Mouse (Mus musculus) CH12.LX (cell line): ENCODE measurements around the gene Ndufa8. TPM values are rescaled to one million over a fixed set of nuclear protein-coding genes. Genes with fewer than 3 reads are reported as not detected.

Experiments
- DNase-seq: peaks from one replicate; pipeline ENCODE4 v3.0.0-alpha.2; 2013; ENCODE audit errors: extremely low read depth
- H3K27ac ChIP-seq: 2 replicates; pipeline ENCODE4 v1.5.1; 2012; ENCODE audit warnings: low read depth, mild to moderate bottlenecking, control low read depth, moderate library complexity; ENCODE audit not compliant: insufficient read depth
- H3K27me3 ChIP-seq: replicated peaks from 2 replicates; pipeline ENCODE3; 2012; ENCODE audit warnings: inconsistent platforms
- H3K36me3 ChIP-seq, 2 experiments: replicated peaks in 1 of 2; 2 replicates each; pipeline versions ENCODE3 to v1.6.1; 2012; ENCODE audit warnings: inconsistent platforms in 1 of 2, low read length in 1 of 2, mild to moderate bottlenecking in 1 of 2, mixed read lengths in 1 of 2, moderate library complexity in 1 of 2; ENCODE audit not compliant: control insufficient read depth in 1 of 2, insufficient read depth in 1 of 2
- H3K4me1 ChIP-seq, 2 experiments: 2 replicates each; pipeline ENCODE4 v1.6.1; 2012; ENCODE audit warnings: inconsistent platforms in 1 of 2, moderate library complexity in 1 of 2; ENCODE audit not compliant: insufficient read depth in 2 of 2, control insufficient read depth in 1 of 2
- H3K4me2 ChIP-seq: 2 replicates; pipeline ENCODE4 v1.6.1; 2012; ENCODE audit warnings: low read depth, mild to moderate bottlenecking, control low read depth; ENCODE audit not compliant: poor library complexity, insufficient read depth, severe bottlenecking
- H3K4me3 ChIP-seq, 3 experiments: fragments of 150-350 bp in 1 of 3; sonication (generic) in 1 of 3; replicated peaks in 1 of 3; 2 replicates each; pipeline versions ENCODE3 to v1.5.1; 2011 to 2012; ENCODE audit warnings: low read depth in 2 of 3, low read length in 2 of 3, mild to moderate bottlenecking in 2 of 3, moderate library complexity in 2 of 3, control low read depth in 1 of 3, improper control_type of control experiment in 1 of 3, inconsistent platforms in 1 of 3, mixed read lengths in 1 of 3; ENCODE audit not compliant: poor library complexity in 1 of 3
- H3K79me2 ChIP-seq: replicated peaks from 2 replicates; pipeline ENCODE4 v1.6.1; 2012; ENCODE audit warnings: mild to moderate bottlenecking, moderate library complexity; ENCODE audit not compliant: control insufficient read depth, poor library complexity, insufficient read depth, severe bottlenecking; ENCODE audit errors: extremely low read depth
- H3K9ac ChIP-seq: 2 replicates; pipeline ENCODE4 v1.6.1; 2012; ENCODE audit warnings: low read depth, mild to moderate bottlenecking, control low read depth, moderate library complexity; ENCODE audit not compliant: insufficient read depth
- H3K9me3 ChIP-seq: replicated peaks from 2 replicates; pipeline ENCODE3; 2012; ENCODE audit warnings: low read length, inconsistent platforms, mixed read lengths
- CHD2 ChIP-seq: IDR thresholded peaks from 2 replicates; pipeline ENCODE4 v1.6.1; 2011; ENCODE audit warnings: low read length, improper control_type of control experiment
- ELF1 ChIP-seq: IDR thresholded peaks from 2 replicates; pipeline ENCODE4 v1.6.1; 2014; ENCODE audit warnings: low read depth, mild to moderate bottlenecking, inconsistent platforms, low read length, improper control_type of control experiment
- EP300 ChIP-seq: IDR thresholded peaks from 2 replicates; pipeline ENCODE4 v1.6.1; 2011; ENCODE audit warnings: low read length, improper control_type of control experiment
- ETS1 ChIP-seq: conservative IDR thresholded peaks from 2 replicates; pipeline ENCODE4 v1.6.1; 2012; ENCODE audit warnings: low read depth, mild to moderate bottlenecking, inconsistent platforms, low read length, improper control_type of control experiment, moderate library complexity
- GABPA ChIP-seq: IDR thresholded peaks from 2 replicates; pipeline ENCODE4 v1.6.1; 2012; ENCODE audit warnings: low read depth, low read length, improper control_type of control experiment, inconsistent platforms; ENCODE audit not compliant: insufficient replicate concordance
- IRF4 ChIP-seq: IDR thresholded peaks from 2 replicates; pipeline ENCODE4 v1.6.1; 2014; ENCODE audit warnings: low read depth, mild to moderate bottlenecking, inconsistent platforms, low read length, improper control_type of control experiment
- JUN ChIP-seq: IDR thresholded peaks from 2 replicates; pipeline ENCODE4 v1.6.1; 2011; ENCODE audit warnings: low read depth, mild to moderate bottlenecking, low read length, improper control_type of control experiment, moderate library complexity; ENCODE audit not compliant: insufficient read depth
- JUND ChIP-seq: conservative IDR thresholded peaks from 2 replicates; pipeline ENCODE4 v1.6.1; 2011; ENCODE audit warnings: low read depth, low read length, improper control_type of control experiment
- KAT2A ChIP-seq: IDR thresholded peaks from 2 replicates; pipeline ENCODE4 v1.6.1; 2012; ENCODE audit warnings: low read length, improper control_type of control experiment, inconsistent platforms; ENCODE audit not compliant: insufficient replicate concordance
- MAX ChIP-seq: IDR thresholded peaks from 2 replicates; pipeline ENCODE4 v1.6.1; 2011; ENCODE audit warnings: low read length, improper control_type of control experiment
- MYC ChIP-seq: IDR thresholded peaks from 2 replicates; pipeline ENCODE4 v1.6.1; 2011; ENCODE audit warnings: low read depth, mild to moderate bottlenecking, improper control_type of control experiment, low read length
- NELFE ChIP-seq: IDR thresholded peaks from 2 replicates; pipeline ENCODE4 v1.6.1; 2011; ENCODE audit warnings: low read depth, low read length, improper control_type of control experiment
- PAX5 ChIP-seq: IDR thresholded peaks from 2 replicates; pipeline ENCODE4 v1.6.1; 2012; ENCODE audit warnings: low read length, inconsistent platforms, mixed read lengths
- POLR2A ChIP-seq: IDR thresholded peaks from 2 replicates; pipeline ENCODE4 v1.6.1; 2011; ENCODE audit warnings: low read depth, mild to moderate bottlenecking, improper control_type of control experiment, low read length
- POLR2AphosphoS2 ChIP-seq: IDR thresholded peaks from 2 replicates; pipeline ENCODE4 v1.6.1; 2011; ENCODE audit warnings: low read depth, low read length, improper control_type of control experiment
- RCOR1 ChIP-seq: conservative IDR thresholded peaks from 2 replicates; pipeline ENCODE4 v1.6.1; 2012; ENCODE audit warnings: low read depth, mild to moderate bottlenecking, inconsistent platforms, low read length, improper control_type of control experiment
- SMC3 ChIP-seq: IDR thresholded peaks from 2 replicates; pipeline ENCODE4 v1.6.1; 2011; ENCODE audit warnings: low read depth, low read length, improper control_type of control experiment
- TBP ChIP-seq: conservative IDR thresholded peaks from 2 replicates; pipeline ENCODE4 v1.6.1; 2011; ENCODE audit warnings: low read depth, low read length, improper control_type of control experiment
- TCF12 ChIP-seq: IDR thresholded peaks from 2 replicates; pipeline ENCODE4 v1.6.1; 2014; ENCODE audit warnings: low read depth, mild to moderate bottlenecking, inconsistent platforms, low read length, improper control_type of control experiment
- USF1 ChIP-seq: IDR thresholded peaks from 2 replicates; pipeline ENCODE4 v1.6.1; 2014; ENCODE audit warnings: low read depth, mild to moderate bottlenecking, inconsistent platforms, low read length, improper control_type of control experiment
- ZKSCAN1 ChIP-seq: IDR thresholded peaks from 2 replicates; pipeline ENCODE4 v1.6.1; 2012; ENCODE audit warnings: low read depth, inconsistent platforms, low read length, improper control_type of control experiment, borderline replicate concordance
- ZNF384 ChIP-seq: IDR thresholded peaks from 2 replicates; pipeline ENCODE4 v1.6.1; 2012; ENCODE audit warnings: low read depth, low read length, improper control_type of control experiment, inconsistent platforms
- dilution Hi-C: fragments of 300-500 bp; cut with MboI; formaldehyde crosslinking; loops from 2 replicates; pipeline ENCODE4 v1.14.3; 2020; ENCODE audit warnings: low sequenced_read_pairs; ENCODE audit not compliant: extremely low pct_unique_long_range_greater_than_20kb, extremely low pct_ligation_motif_present
- in situ Hi-C: fragments of 300-500 bp; cut with MboI; formaldehyde crosslinking; loops from 3 replicates; pipeline ENCODE4 v1.14.3; 2019; ENCODE audit warnings: low sequenced_read_pairs, low pct_ligation_motif_present, low pct_unique_long_range_greater_than_20kb, mixed read lengths
- polyA plus RNA-seq: library from polyadenylated mRNA; unstranded; fragments of >175 nt; gene quantifications from 2 replicates; pipeline ENCODE4 v1.2.1, GENCODE M21; 2012; ENCODE audit warnings: low read depth; ENCODE audit not compliant: insufficient read length
- total RNA-seq, 2 experiments: library from RNA; depleted of rRNA; stranded (reverse); fragments of 300-350 nt in 1 of 2; fragments of >200 nt in 1 of 2; gene quantifications; 2 replicates each; pipeline ENCODE4 v1.2.3; 2012 to 2014

The Ndufa8 gene
- total and polyA plus RNA-seq, 3 experiments = 111 to 179 (median 119) TPM

- H3K79me2 ChIP-seq = peaks cover 3% of the 10 kb centered on the region; the same call in 1 of the 2 replicates
- H3K9me3 ChIP-seq = no peaks in the 10 kb centered on the region
- H3K36me3 ChIP-seq = no peaks in the 10 kb centered on the region
- no peak for DNase-seq
- no peak overlapping the region for H3K9ac ChIP-seq
- no peak overlapping the region for H3K27ac ChIP-seq
- no peak overlapping the region for H3K4me2 ChIP-seq
- dilution Hi-C loops (no loop called here), in situ Hi-C loops (no loop called here)
- no peak for TF ChIP-seq GABPA
- TF ChIP-seq MAX = no peak
- no peak for TF ChIP-seq ZKSCAN1
- no peak for TF ChIP-seq IRF4
- TF ChIP-seq JUND = no peak
- no peak for TF ChIP-seq USF1
- peaks cover 17% of the 10 kb centered on the region for H3K27me3 ChIP-seq
- peaks cover under 1 to 4% of the 10 kb centered on the region in 2 experiments; a peak in 2 of 4 replicates for H3K4me1 ChIP-seq
- H3K4me3 ChIP-seq = no peak overlapping the region
Measured at GRCm38 (mm10) chr2:36053249-36053648, 4.0 kb upstream of the Ndufa8 start.

- Histone ChIP-seq H3K4me2 (no peak overlapping the region; the same call in 1 of the 2 replicates), H3K4me3 (peak overlapping the region in 2 of 3 experiments; percentile 9 to 91)
- in situ Hi-C loops = no loop called here
Measured at GRCm38 (mm10) chr2:36049567-36049954, 355 bp upstream of the Ndufa8 start.

GRCm38 (mm10) chr2:36048164-36048563, 1.0 kb downstream of the Ndufa8 start:
- H3K27ac ChIP-seq = no peak overlapping the region
- peaks cover 8% of the 10 kb centered on the region for H3K27me3 ChIP-seq
- in situ Hi-C loops = no loop called here
- DNase-seq = peak; percentile 10
- H3K4me3 ChIP-seq = peak overlapping the region; percentile 82 to 91 (median 91)
- peaks cover 2 to 23% of the 10 kb centered on the region in 2 experiments; a peak in 3 of 4 replicates for H3K4me1 ChIP-seq
- TF ChIP-seq EP300 = no peak
- no peaks in the 10 kb centered on the region for H3K9me3 ChIP-seq
- H3K9ac ChIP-seq = peak overlapping the region; percentile 79
- H3K4me2 ChIP-seq = peak overlapping the region; percentile 92
- dilution Hi-C loops = no loop called here
- H3K79me2 ChIP-seq = peaks cover 13% of the 10 kb centered on the region
- peaks cover 5 to 34% of the 10 kb centered on the region in 2 experiments for H3K36me3 ChIP-seq

More at GRCm38 (mm10) chr2:36049567-36049954, 355 bp upstream of the Ndufa8 start:
- dilution Hi-C loops = no loop called here
- Histone ChIP-seq H3K79me2 (peaks cover 11% of the 10 kb centered on the region), H3K27ac (no peak overlapping the region), H3K36me3 (peaks cover 0 to 21% of the 10 kb centered on the region in 2 experiments), H3K9me3 (no peaks in the 10 kb centered on the region), H3K27me3 (peaks cover 12% of the 10 kb centered on the region), H3K4me1 (peaks cover 2 to 23% of the 10 kb centered on the region in 2 experiments; a peak in 3 of 4 replicates), H3K9ac (no peak overlapping the region)
- TF ChIP-seq USF1 = no peak
- TF ChIP-seq ETS1 = no peak
- no peak for TF ChIP-seq MAX
- no peak for TF ChIP-seq GABPA
- no peak for TF ChIP-seq ZNF384
- no peak for TF ChIP-seq POLR2AphosphoS2
- TF ChIP-seq PAX5 = no peak
- no peak for TF ChIP-seq MYC
- TF ChIP-seq CHD2 = no peak
- no peak for TF ChIP-seq SMC3
- TF ChIP-seq TBP = no peak
- no peak for TF ChIP-seq RCOR1
- TF ChIP-seq ELF1 = no peak
- no peak for TF ChIP-seq POLR2A
- no peak for TF ChIP-seq KAT2A
- TF ChIP-seq EP300 = no peak
- no peak for TF ChIP-seq TCF12
- no peak for TF ChIP-seq JUN
- no peak for TF ChIP-seq NELFE
- no peak for DNase-seq
